Mouse (Mus musculus): Measurements from ENCODE around the gene Selenbp2. TPM values are rescaled to one million over a fixed set of nuclear protein-coding genes. Genes with fewer than 3 reads are reported as not detected.
"Not testable (repeated sequence)": the region's sequence is repeated elsewhere in the genome, so short reads cannot be mapped to it uniquely, and the experiment has no call there.

The Selenbp2 gene
- polyA plus RNA-seq, 1 experiment from 2014 or later = 0.28 TPM

DNA sequence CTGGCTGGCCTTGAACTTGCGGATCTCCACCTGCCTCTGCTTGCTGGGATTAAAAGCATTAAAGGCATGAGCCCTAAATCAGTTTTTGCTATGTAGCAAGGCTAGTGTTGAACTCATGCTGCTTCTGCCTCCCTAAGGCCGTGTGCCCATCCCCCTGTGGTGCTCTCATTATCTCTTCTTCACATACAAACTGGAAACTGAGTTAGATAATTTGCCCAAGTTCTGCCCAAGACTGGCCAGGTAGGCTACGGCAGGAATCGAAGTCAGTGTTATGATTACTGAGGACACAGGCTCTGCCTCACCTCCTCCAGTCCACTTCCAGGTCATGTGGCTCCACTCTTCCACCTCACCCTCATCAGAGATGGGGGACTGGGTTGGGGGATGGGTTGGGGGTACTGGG lies 2.9 kb downstream of the Selenbp2 start:
- not testable (repeated sequence) for H3K4me1 ChIP-seq; ATAC-seq (ENCODE audit: low FRiP score, low read depth); H3K4me3 ChIP-seq; H3K36me3 ChIP-seq; H3K27ac ChIP-seq (replicated peaks); H3K9me3 ChIP-seq; H3K27me3 ChIP-seq; H3K9ac ChIP-seq (replicated peaks); H3K4me2 ChIP-seq (replicated peaks)
- WGBS = 88% methylated on average over 4 of the region's 4 CpGs

DNA sequence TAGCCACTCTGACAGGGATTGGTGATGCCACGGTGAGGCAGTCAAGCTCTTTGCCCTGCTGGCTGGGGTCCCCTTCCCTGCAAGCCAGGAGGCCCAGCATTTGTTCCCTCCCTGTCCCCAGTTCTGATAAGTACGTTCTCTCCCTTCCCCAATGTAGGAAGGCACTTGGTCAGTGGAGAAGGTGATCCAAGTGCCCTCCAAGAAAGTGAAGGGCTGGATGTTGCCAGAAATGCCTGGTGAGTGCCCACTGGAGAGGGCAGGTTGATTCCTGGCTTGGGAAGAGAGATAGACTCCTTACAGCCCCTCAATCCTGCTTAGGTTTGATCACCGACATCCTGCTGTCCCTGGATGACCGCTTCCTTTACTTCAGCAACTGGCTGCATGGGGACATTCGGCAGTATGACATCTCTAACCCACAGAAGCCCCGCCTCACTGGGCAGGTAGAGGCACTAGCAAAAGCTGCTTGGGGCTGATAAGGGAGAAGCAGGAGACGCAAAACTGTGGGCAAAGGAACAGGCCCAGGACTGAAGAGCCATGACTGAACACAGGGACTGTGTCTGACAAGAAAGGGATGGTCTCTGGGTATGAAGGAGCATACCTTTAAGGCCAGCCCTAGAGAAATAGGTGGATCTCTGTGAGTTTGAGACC lies 8.9 kb downstream of the Selenbp2 start:
- not testable (repeated sequence) for H3K4me3 ChIP-seq; ATAC-seq (ENCODE audit: low FRiP score, low read depth); H3K36me3 ChIP-seq; H3K9me3 ChIP-seq; H3K9ac ChIP-seq (replicated peaks); H3K27me3 ChIP-seq; H3K4me2 ChIP-seq (replicated peaks); H3K4me1 ChIP-seq; H3K27ac ChIP-seq (replicated peaks)
- 83% methylated on average over 7 of the region's 7 CpGs for WGBS

DNA sequence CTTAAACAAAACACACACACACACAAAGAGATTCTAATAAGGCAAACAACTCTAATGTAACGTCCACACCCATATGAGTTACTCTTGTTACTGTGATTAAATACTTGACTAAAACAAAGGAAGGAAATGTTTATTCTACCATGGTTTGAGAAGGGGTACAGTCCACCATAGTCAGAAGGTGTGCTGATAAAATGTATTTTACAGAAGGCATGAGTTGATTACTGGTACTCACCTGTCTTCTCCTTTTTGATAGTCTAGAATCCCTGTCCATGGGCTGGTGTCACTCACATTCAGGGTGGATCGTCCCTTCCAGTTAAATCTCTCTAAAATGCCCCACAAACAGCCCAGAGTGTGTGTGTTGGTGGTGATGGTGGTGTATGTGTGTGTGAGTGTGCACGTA lies 9.5 kb downstream of the Selenbp2 start:
- Histone ChIP-seq H3K9ac (replicated peaks) (no peak overlapping the region), H3K4me2 (replicated peaks) (no peak overlapping the region), H3K27ac (replicated peaks) (no peak overlapping the region), H3K9me3 (0 out of 2 replicates have a peak, but pooled peaks cover under 1% of the 10 kb centered on the region), H3K4me1 (no peaks in the 10 kb centered on the region), H3K27me3 (no peaks in the 10 kb centered on the region), H3K4me3 (no peak overlapping the region), H3K36me3 (no peaks in the 10 kb centered on the region)
- WGBS = 85% methylated on average over 3 of the region's 3 CpGs
- ATAC-seq (ENCODE audit: low FRiP score, low read depth) = no peak

DNA sequence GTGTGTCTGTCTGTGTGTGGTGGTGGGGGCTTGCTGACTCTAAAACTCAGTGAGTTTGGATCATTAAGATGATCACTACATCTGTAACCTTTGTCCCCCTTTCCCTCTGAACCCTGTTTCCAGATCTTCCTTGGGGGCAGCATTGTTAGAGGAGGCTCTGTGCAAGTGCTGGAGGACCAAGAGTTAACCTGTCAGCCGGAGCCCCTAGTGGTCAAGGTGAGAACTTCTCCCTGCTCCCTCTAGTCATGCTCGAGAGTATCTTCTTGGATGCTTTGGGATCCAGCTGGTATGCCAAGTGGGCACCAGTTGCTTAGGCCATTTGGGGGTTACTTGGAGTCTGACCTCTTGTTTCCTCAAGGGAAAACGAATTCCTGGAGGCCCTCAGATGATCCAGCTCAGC lies 10.0 kb downstream of the Selenbp2 start:
- H3K27ac ChIP-seq (replicated peaks); H3K9ac ChIP-seq (replicated peaks); H3K9me3 ChIP-seq; H3K4me2 ChIP-seq (replicated peaks); H3K4me1 ChIP-seq; ATAC-seq (ENCODE audit: low FRiP score, low read depth); H3K36me3 ChIP-seq; H3K4me3 ChIP-seq; H3K27me3 ChIP-seq: not testable (repeated sequence)
- 32% methylated on average over 3 of the region's 3 CpGs for WGBS

DNA sequence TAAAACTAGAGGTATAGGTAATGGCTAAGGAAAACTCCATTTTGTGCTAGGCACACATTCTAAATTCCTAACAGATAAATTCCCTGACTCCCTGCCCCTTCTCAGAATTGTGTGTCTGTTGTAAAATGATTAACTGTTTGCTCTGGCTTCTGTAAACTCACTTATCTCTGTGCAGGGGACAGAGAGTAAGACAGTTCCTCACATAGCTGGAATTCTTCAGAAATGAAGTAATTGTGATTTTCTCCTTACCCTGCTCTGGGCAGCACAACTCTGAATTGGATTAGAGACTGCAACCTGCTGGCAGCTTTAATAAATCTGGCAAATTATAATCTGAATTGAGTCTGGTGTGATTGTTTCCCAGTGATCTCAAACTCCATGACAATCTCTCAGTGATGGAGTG lies 17.2 kb downstream of the Selenbp2 start:
- not testable (repeated sequence) for H3K9me3 ChIP-seq; H3K4me3 ChIP-seq; H3K9ac ChIP-seq (replicated peaks); H3K27ac ChIP-seq (replicated peaks); H3K27me3 ChIP-seq; H3K36me3 ChIP-seq; H3K4me2 ChIP-seq (replicated peaks); ATAC-seq (ENCODE audit: low FRiP score, low read depth); H3K4me1 ChIP-seq

DNA sequence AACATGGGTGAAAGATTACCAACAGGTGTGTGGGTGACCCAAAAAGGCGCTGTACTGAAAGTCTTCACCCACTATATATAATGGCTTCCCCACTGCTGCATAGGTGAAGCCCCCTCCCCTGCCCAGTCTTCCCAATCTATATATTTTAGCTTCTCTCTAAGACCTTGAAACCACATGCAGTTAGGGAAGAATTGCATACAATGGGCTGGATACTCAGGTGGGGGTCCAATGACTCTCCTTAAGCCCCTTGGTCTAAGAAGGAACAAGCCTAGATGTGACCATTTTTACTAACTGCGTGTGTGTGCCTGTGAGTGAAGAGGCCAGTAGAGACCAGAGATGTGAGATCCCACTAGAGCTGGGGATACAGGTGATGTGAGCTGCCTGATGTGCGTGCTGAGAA lies 20.1 kb downstream of the Selenbp2 start:
- not testable (repeated sequence) for H3K4me2 ChIP-seq (replicated peaks); H3K9me3 ChIP-seq; H3K4me1 ChIP-seq; H3K9ac ChIP-seq (replicated peaks); H3K36me3 ChIP-seq; H3K27ac ChIP-seq (replicated peaks); H3K27me3 ChIP-seq; H3K4me3 ChIP-seq; ATAC-seq (ENCODE audit: low FRiP score, low read depth)
- 81% methylated on average over 3 of the region's 3 CpGs for WGBS

DNA sequence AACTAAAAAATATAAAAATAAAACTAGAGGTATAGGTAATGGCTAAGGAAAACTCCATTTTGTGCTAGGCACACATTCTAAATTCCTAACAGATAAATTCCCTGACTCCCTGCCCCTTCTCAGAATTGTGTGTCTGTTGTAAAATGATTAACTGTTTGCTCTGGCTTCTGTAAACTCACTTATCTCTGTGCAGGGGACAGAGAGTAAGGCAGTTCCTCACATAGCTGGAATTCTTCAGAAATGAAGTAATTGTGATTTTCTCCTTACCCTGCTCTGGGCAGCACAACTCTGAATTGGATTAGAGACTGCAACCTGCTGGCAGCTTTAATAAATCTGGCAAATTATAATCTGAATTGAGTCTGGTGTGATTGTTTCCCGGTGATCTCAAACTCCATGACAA lies 24.9 kb downstream of the Selenbp2 start:
- H3K4me1 ChIP-seq; ATAC-seq (ENCODE audit: low FRiP score, low read depth); H3K4me3 ChIP-seq; H3K36me3 ChIP-seq; H3K9me3 ChIP-seq; H3K4me2 ChIP-seq (replicated peaks); H3K27ac ChIP-seq (replicated peaks); H3K9ac ChIP-seq (replicated peaks); H3K27me3 ChIP-seq: not testable (repeated sequence)
- 38% methylated on average over 1 of the region's 1 CpGs for WGBS

DNA sequence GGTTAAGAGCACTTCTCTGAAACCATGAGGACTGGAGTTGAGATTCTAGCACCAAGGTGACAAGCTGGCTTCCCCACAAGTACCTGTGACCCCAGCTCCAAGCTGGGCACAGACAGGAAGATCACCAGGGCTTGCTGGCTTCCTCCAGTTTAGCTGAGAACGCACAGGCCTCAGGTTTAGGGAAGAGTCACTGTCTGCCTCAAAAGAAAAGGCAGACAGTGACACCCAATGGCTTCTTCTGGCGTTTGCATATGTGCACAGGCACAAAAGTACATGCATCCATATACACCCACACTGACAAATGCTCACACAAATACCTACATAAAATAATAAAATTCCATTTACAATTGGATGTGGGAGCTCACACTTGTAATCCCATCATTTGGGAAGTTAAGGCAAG lies 30.3 kb downstream of the Selenbp2 start:
- not testable (repeated sequence) for H3K36me3 ChIP-seq; H3K9me3 ChIP-seq; H3K4me2 ChIP-seq (replicated peaks); H3K4me1 ChIP-seq; H3K4me3 ChIP-seq; H3K27ac ChIP-seq (replicated peaks); ATAC-seq (ENCODE audit: low FRiP score, low read depth); H3K27me3 ChIP-seq; H3K9ac ChIP-seq (replicated peaks)
- 47% methylated on average over 2 of the region's 2 CpGs for WGBS

DNA sequence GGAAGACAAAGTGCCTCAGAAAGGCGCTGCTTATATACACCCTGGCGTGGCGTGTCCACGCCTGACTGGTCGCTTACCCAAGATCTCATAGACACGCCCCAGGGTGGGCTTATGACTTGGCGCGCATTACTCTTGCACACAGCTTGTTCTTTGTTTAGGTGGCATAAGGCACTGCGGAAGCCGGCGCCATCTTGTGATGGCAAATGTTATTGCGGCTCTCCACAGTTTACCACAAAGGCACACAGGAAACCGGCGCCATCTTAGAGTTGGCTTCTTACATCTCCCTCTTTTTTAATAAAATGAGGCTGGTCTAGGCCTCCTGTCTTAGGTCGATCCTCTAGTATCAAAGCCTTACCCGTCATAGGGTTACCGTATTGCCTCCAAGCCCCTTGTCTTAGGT lies 52.3 kb downstream of the Selenbp2 start:
- Histone ChIP-seq H3K27ac (replicated peaks) (no peak overlapping the region), H3K27me3 (no peaks in the 10 kb centered on the region), H3K9ac (replicated peaks) (no peak overlapping the region), H3K4me1 (no peaks in the 10 kb centered on the region), H3K36me3 (no peaks in the 10 kb centered on the region), H3K4me3 (no peak overlapping the region), H3K9me3 (no peaks in the 10 kb centered on the region), H3K4me2 (replicated peaks) (no peak overlapping the region)
- no peak for ATAC-seq (ENCODE audit: low FRiP score, low read depth)
- 94% methylated on average over 17 of the region's 17 CpGs for WGBS

Other genes starting within 250 kb of the Selenbp2 start
- gene Oaz3, start 249.6 kb upstream of the Selenbp2 start, polyA plus RNA-seq (2016; fragmentation: Nextera tagmentation; extraction: Ambion mirVana) = 1.1 and 1.6 TPM in 2 replicates
- 222 and 240 TPM in 2 replicates for gene Celf3, start 215.3 kb upstream of the Selenbp2 start, polyA plus RNA-seq (2016; fragmentation: Nextera tagmentation; extraction: Ambion mirVana)
- 15.8 and 19.0 TPM in 2 replicates for gene Riiad1, start 213.2 kb upstream of the Selenbp2 start, polyA plus RNA-seq (2016; fragmentation: Nextera tagmentation; extraction: Ambion mirVana)
- gene Snx27, start 110.8 kb upstream of the Selenbp2 start, polyA plus RNA-seq (2016; fragmentation: Nextera tagmentation; extraction: Ambion mirVana) = 65.6 and 79.1 TPM in 2 replicates
- gene Gm10972, start 50.4 kb upstream of the Selenbp2 start, polyA plus RNA-seq (2016; fragmentation: Nextera tagmentation; extraction: Ambion mirVana) = not detected in 2 replicates
- 3.2 and 4.1 TPM in 2 replicates for gene Tuft1, start 34.7 kb upstream of the Selenbp2 start, polyA plus RNA-seq (2016; fragmentation: Nextera tagmentation; extraction: Ambion mirVana)
- 4.7 and 5.0 TPM in 2 replicates for gene Cgn, start 92.9 kb downstream of the Selenbp2 start, polyA plus RNA-seq (2016; fragmentation: Nextera tagmentation; extraction: Ambion mirVana)
- gene Pogz, start 144.0 kb downstream of the Selenbp2 start, polyA plus RNA-seq (2016; fragmentation: Nextera tagmentation; extraction: Ambion mirVana) = 26.5 and 27.1 TPM in 2 replicates
- gene Psmb4, start 193.4 kb downstream of the Selenbp2 start, polyA plus RNA-seq (2016; fragmentation: Nextera tagmentation; extraction: Ambion mirVana) = 307 TPM in 2 replicates
- 4.4 and 4.6 TPM in 2 replicates for gene Selenbp1, start 239.5 kb downstream of the Selenbp2 start, polyA plus RNA-seq (2016; fragmentation: Nextera tagmentation; extraction: Ambion mirVana)

Measured in midbrain, embryonic 12.5 days (tissue).